Mouse (Mus musculus): ENCODE measurements around the gene Nr3c2.

DNA sequence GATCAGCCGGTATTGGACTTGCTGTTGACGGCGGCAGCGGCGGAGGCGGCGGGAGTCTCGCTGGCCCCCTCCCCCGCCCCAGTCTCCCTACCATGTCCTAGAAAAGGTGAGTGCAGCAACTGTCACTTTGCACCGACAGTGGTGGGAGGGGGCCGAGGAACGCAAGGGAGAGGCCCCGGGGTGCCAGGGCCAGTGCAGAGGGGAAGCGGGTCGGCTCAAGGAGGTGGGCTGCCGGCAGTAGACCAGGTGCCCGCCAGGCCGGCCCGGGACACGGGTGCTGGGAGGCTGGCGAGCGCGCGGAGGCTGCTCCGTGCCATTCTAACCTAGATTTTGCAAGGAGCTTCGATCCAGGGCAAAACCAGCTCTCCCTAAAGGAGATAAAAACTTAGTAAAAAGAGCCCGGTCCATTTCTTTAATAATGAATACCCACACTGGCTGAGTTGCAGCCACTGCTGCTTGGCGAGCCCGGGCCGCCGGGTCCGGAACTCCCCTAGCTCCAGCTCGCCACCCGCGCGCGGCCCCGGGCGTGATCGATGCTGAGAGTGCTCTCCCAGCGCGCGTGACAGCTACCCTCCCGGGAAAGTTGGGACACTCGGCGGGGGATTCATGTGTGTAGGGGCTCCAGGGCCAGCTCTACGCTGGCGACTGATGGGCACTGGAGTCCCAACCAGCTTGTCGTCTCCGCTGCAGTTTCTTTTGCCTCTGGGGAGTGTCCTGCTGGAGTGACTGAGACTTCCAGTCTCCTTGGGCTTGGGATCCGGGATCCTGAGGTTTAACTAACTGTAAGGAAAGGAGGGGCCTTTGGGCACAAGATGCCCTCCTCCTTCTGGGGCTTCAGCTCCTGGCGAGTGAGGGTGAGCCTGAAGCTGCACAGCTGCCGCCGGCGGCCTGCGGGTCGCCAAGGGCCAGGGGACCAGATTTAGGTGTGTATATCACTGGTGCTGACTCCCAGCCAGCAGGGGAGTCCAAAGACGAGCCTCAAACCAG lies 1.2 kb downstream of the Nr3c2 start:
- TF ChIP-seq CTCF (IDR thresholded peaks at IDR 0.05; ENCODE audit: low read depth) = no peak
- TF ChIP-seq EP300 (optimal IDR thresholded peaks at IDR 0.05) = no peak
